Mouse (Mus musculus): ENCODE measurements at regions not wholly inside any gene's neighbourhood (a gene's known extent, or its start where the extent isn't known, plus 50 kb on each side); places are given as distances from the start of the nearest gene placed in this dataset.

DNA sequence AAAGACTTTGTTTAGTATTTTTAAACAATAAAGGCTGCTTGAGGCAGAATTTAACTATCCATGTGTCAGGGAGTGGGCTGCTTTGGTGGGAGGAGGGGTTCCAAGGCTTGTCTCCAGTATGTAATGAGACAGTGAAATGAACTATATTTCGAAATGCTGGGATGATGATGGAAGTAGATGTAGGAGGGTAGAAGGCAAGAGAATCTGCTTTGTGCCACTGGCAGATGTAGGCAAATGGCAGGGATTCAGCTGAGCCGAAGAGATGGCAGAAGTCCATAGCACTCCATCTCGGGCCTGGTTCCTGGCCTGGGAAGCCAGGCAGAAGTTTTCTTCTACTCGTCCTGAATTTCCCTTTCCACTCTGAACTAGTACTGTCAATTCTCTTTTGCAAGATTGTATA is 1681.6 kb upstream of the Cdh8 start:
- DNase-seq (ENCODE audit: low spot score in 2 of 2): peak; percentile 20 to 37

More for the DNA sequence above, 1681.6 kb upstream of the Cdh8 start:
- intact Hi-C loops (cut with DNase I): no loop called here

All from left cerebral cortex, postnatal 14 days (tissue).